Mouse (Mus musculus): ENCODE results near the gene Plb1. TPM values are rescaled to one million over a fixed set of nuclear protein-coding genes. Genes with fewer than 3 reads are reported as not detected.

Plb1 gene
- 0.06 and 148 TPM in 2 replicates for polyA plus RNA-seq (2012; rRNA removed)

DNA sequence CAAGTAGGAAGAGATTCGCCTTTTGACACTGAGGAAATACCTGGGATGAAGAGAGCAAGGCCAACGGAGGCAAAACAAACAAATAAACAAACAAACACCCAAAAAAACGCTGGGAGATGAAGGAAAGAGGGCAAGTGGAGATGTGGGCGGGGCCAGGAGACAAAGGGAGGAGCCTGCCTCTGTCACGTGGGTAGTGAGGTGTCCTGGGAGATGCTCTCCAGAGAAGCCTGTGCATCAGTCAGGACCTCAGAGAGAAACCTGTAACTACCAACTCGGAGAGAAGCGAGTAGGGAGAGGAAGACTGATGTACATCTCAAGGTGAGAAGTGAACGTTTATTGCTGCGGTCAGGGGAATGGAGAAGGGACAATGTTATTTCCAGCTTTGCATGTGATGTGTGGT, at the start of gene Plb1:
Plb1 (plus strand) TSS at position 235 of the 400 bp plus-strand sequence.
- WGBS = 67% methylated on average over 9 of the region's 9 CpGs
- H3K27me3 ChIP-seq (ENCODE audit: control insufficient read depth, insufficient read depth, low read length) = no peaks in the 10 kb centered on the region
- H3K36me3 ChIP-seq (ENCODE audit: control insufficient read depth, insufficient read depth, low read length) = no peaks in the 10 kb centered on the region
- no peak within 1 kb of the TSS for H3K4me3 ChIP-seq (ENCODE audit: low read depth, low read length)
- H3K27ac ChIP-seq (ENCODE audit: insufficient read depth, low read depth, low read length) = no peak within 1 kb of the TSS
- TF ChIP-seq POLR2A (IDR thresholded peaks at IDR 0.05; ENCODE audit: low read depth, low read length) = no peak
- TF ChIP-seq CTCF (IDR thresholded peaks at IDR 0.05; ENCODE audit: extremely low read depth, insufficient read length, insufficient replicate concordance, low read depth, low read length) = no peak
- H3K4me1 ChIP-seq (ENCODE audit: control insufficient read depth, insufficient read depth, insufficient read length, low read length) = no peaks in the 10 kb centered on the region

DNA sequence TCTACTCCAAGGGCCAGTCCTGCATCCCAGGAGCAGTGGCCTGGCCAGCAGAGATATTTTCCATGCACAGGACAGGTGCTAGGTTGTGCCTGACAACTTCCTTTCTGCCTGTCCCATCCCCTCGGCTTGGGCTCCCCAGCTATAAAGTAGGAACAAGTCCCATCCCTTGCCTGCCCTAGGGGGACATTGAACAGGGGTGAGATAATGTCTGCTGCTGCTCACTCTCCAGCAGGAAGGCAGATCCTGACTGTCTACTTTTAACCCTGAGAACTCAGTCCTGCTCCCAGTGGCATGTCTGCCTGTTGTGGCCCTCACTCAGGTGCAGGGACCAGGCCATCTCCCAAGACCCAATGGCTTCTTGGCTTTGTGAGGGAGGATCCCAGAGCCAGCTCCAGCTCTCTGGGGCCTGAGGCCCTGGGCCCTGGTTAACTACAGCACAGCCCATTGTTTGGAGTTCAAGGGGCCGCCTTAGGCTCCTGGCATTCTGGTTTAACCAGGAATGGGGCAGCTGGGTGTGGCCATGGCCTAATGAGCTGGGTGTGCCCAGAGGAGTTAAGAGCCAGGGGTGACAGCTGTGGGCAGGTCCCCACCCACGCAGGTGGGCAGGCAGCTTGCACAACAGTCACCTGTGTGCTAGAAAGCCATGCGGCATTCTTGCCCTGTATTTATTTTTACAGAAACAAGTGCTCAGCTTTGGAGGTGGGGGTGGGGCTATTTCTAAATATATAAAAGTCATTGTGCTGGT, 49.5 kb upstream of the Plb1 start:
- Histone ChIP-seq H3K4me3 (ENCODE audit: low read depth, low read length) (no peak overlapping the region), H3K4me1 (ENCODE audit: control insufficient read depth, insufficient read depth, insufficient read length, low read length) (peaks cover 17% of the 10 kb centered on the region), H3K27me3 (ENCODE audit: control insufficient read depth, insufficient read depth, low read length) (no peaks in the 10 kb centered on the region), H3K27ac (ENCODE audit: insufficient read depth, low read depth, low read length) (peak overlapping the region; percentile 56), H3K36me3 (ENCODE audit: control insufficient read depth, insufficient read depth, low read length) (no peaks in the 10 kb centered on the region)
- 28% methylated on average over 4 of the region's 4 CpGs for WGBS
- TF ChIP-seq CTCF (IDR thresholded peaks at IDR 0.05; ENCODE audit: extremely low read depth, insufficient read length, insufficient replicate concordance, low read depth, low read length) = no peak
- TF ChIP-seq POLR2A (IDR thresholded peaks at IDR 0.05; ENCODE audit: low read depth, low read length) = no peak

DNA sequence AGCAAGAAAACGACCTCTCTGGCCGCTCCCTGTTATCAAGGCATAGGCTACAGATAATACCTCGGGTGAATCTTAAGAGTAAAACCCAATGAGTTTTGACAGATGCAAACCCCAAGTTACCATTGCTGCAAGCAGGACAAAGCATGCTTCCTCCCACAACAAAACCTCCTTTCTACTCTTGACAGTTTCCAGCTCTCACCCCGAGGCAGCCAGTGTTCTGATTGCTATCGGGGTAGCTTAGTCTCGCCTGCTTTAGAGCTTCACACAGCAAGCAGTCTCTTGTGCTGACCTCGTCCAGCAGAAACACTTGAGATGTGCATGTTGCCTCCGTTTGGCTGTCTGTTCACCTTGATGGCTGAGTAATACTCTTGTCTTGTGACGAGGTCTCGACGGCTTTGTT, 44.8 kb upstream of the Plb1 start:
- no peaks in the 10 kb centered on the region for H3K27me3 ChIP-seq (ENCODE audit: control insufficient read depth, insufficient read depth, low read length)
- TF ChIP-seq CTCF (IDR thresholded peaks at IDR 0.05; ENCODE audit: extremely low read depth, insufficient read length, insufficient replicate concordance, low read depth, low read length) (no peak), POLR2A (IDR thresholded peaks at IDR 0.05; ENCODE audit: low read depth, low read length) (no peak)
- H3K36me3 ChIP-seq (ENCODE audit: control insufficient read depth, insufficient read depth, low read length) = no peaks in the 10 kb centered on the region
- 62% methylated on average over 11 of the region's 11 CpGs for WGBS
- H3K4me1 ChIP-seq (ENCODE audit: control insufficient read depth, insufficient read depth, insufficient read length, low read length) = peaks cover 17% of the 10 kb centered on the region; the same call in 1 of the 2 replicates
- no peak overlapping the region for H3K27ac ChIP-seq (ENCODE audit: insufficient read depth, low read depth, low read length)
- no peak overlapping the region for H3K4me3 ChIP-seq (ENCODE audit: low read depth, low read length)

DNA sequence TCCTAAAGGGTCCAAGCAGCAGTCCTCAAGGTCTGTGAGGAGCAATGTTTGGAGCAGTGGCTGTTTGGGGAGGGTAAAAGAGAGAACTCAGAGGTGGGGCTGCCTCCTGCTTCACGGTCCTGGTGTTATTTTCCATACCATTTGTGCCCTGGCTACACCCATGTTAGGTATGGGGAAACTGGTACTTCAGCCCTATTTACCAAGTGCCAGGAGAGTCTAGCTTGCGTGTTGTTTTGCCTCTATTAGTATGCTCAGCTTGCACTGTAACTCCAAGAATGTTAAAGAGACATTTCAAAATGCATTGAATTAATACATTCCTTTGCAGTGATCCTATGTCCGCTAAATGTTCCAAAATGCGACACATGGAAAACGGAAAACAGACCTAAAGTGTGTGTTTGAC, 41.2 kb upstream of the Plb1 start:
- H3K4me1 ChIP-seq (ENCODE audit: control insufficient read depth, insufficient read depth, insufficient read length, low read length) = peaks cover 20% of the 10 kb centered on the region
- 71% methylated on average over 5 of the region's 5 CpGs for WGBS
- no peak overlapping the region for H3K27ac ChIP-seq (ENCODE audit: insufficient read depth, low read depth, low read length)
- no peak overlapping the region for H3K4me3 ChIP-seq (ENCODE audit: low read depth, low read length)
- TF ChIP-seq CTCF (IDR thresholded peaks at IDR 0.05; ENCODE audit: extremely low read depth, insufficient read length, insufficient replicate concordance, low read depth, low read length) (no peak), POLR2A (IDR thresholded peaks at IDR 0.05; ENCODE audit: low read depth, low read length) (no peak)
- no peaks in the 10 kb centered on the region for H3K36me3 ChIP-seq (ENCODE audit: control insufficient read depth, insufficient read depth, low read length)
- H3K27me3 ChIP-seq (ENCODE audit: control insufficient read depth, insufficient read depth, low read length) = no peaks in the 10 kb centered on the region

DNA sequence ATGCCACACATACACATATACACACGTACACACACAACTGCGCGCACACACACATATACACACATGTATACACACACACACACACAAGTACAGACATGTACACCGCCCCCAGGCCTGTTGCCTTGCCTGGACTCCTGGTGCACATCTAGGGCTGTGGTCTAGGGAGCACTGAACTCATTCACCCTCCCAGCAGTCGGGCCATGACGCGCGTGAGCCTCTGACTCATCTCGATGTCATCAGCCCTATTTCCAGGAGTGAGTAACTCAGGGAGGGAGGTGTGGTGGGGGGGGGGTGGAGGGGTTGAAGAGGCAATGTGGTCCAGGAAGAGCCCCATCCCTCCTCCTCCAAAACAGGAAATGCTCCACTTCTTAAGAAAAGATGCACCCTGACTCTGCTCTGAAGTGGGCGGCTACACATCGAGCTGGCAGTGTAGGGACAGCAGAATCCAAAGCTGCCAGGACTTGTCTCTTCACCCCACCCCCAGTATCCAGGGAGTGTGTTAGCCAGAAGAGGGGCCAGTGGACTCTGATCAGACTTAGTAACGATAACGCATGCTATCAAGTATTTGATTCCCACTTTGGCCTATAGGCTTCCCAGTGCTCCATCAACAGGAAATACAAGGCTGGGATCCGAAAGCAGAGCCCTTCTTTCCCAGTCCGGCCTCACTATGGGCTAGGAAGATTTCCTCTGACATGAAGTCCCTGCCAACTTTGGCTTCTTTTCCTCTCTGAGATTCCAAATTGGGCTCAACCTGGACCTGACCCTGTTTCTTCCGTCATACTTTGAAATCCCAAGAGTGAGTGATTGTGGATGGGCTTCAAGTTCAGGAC, 40.3 kb upstream of the Plb1 start:
- H3K27ac ChIP-seq (ENCODE audit: insufficient read depth, low read depth, low read length) = peak overlapping the region; percentile 63

DNA sequence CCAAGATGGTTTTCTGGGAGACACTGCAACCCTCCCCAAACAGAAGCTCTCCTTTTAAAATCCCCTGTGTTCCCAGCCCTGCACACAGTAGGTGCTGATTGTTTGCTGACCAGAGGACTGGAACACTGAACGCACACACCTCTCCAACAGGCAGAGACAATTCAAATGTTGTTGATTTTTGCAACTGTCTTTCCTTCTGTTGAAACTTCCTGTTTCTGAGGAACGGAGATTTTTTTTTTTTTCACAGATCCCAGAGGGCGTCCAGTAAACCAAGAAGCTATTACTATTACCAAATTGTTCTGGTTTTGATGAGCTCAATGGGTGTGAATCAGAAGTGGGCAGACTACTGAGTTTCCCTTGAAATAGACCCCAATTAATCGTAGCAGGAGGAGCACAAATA, 38.3 kb upstream of the Plb1 start:
- WGBS = 66% methylated on average over 4 of the region's 4 CpGs
- peaks cover 23% of the 10 kb centered on the region for H3K4me1 ChIP-seq (ENCODE audit: control insufficient read depth, insufficient read depth, insufficient read length, low read length)
- no peak overlapping the region for H3K4me3 ChIP-seq (ENCODE audit: low read depth, low read length)
- H3K27me3 ChIP-seq (ENCODE audit: control insufficient read depth, insufficient read depth, low read length) = no peaks in the 10 kb centered on the region
- TF ChIP-seq POLR2A (IDR thresholded peaks at IDR 0.05; ENCODE audit: low read depth, low read length) = no peak
- no peak for TF ChIP-seq CTCF (IDR thresholded peaks at IDR 0.05; ENCODE audit: extremely low read depth, insufficient read length, insufficient replicate concordance, low read depth, low read length)
- no peak overlapping the region for H3K27ac ChIP-seq (ENCODE audit: insufficient read depth, low read depth, low read length)
- no peaks in the 10 kb centered on the region for H3K36me3 ChIP-seq (ENCODE audit: control insufficient read depth, insufficient read depth, low read length)

More for the DNA sequence above, 40.3 kb upstream of the Plb1 start:
- no peak overlapping the region for H3K4me3 ChIP-seq (ENCODE audit: low read depth, low read length)
- H3K4me1 ChIP-seq (ENCODE audit: control insufficient read depth, insufficient read depth, insufficient read length, low read length) = peaks cover 23% of the 10 kb centered on the region
- no peaks in the 10 kb centered on the region for H3K27me3 ChIP-seq (ENCODE audit: control insufficient read depth, insufficient read depth, low read length)
- TF ChIP-seq CTCF (IDR thresholded peaks at IDR 0.05; ENCODE audit: extremely low read depth, insufficient read length, insufficient replicate concordance, low read depth, low read length) (no peak), POLR2A (IDR thresholded peaks at IDR 0.05; ENCODE audit: low read depth, low read length) (no peak)
- 38% methylated on average over 16 of the region's 16 CpGs for WGBS
- no peaks in the 10 kb centered on the region for H3K36me3 ChIP-seq (ENCODE audit: control insufficient read depth, insufficient read depth, low read length)

Data from small intestine, adult 2 months (tissue).